Mouse (Mus musculus) lung, postnatal 0 days (tissue): Measurements from ENCODE around the gene Tns3. TPM values are rescaled to one million over a fixed set of nuclear protein-coding genes. Genes with fewer than 3 reads are reported as not detected.

Experiments
- ATAC-seq: fragments of 200-750 bp; cut with Nextera tagmentation; 2 replicates; pipeline ENCODE4 v1.8.0; 2017; ENCODE audit warnings: moderate library complexity
- DNase-seq: peaks from one replicate; pipeline ENCODE4 v3.0.0-alpha.2; 2016; ENCODE audit warnings: low spot score
- H3K27ac ChIP-seq: fragments of 300-500 bp; sonication (generic); 2 replicates; pipeline ENCODE4 v1.5.1; 2014; ENCODE audit warnings: antibody characterized with exemption, mild to moderate bottlenecking, low read length, mixed read lengths
- H3K27me3 ChIP-seq: fragments of 300-500 bp; sonication (generic); replicated peaks from 2 replicates; pipeline ENCODE4 v1.6.1; 2014; ENCODE audit warnings: low read length, mixed read lengths; ENCODE audit not compliant: insufficient read depth
- H3K36me3 ChIP-seq: fragments of 300-500 bp; sonication (generic); 2 replicates; pipeline ENCODE4 v1.6.1; 2014; ENCODE audit warnings: low read length, mixed read lengths; ENCODE audit not compliant: insufficient read depth
- H3K4me1 ChIP-seq: fragments of 300-500 bp; sonication (generic); 2 replicates; pipeline ENCODE4 v1.6.1; 2014; ENCODE audit warnings: antibody characterized with exemption, low read depth, low read length, mixed read lengths; ENCODE audit not compliant: insufficient read depth
- H3K4me2 ChIP-seq: fragments of 300-500 bp; sonication (generic); replicated peaks from 2 replicates; pipeline ENCODE4 v1.6.1; 2014; ENCODE audit warnings: low read depth, mild to moderate bottlenecking, low read length, moderate library complexity, mixed read lengths
- H3K4me3 ChIP-seq: fragments of 300-500 bp; sonication (generic); 2 replicates; pipeline ENCODE4 v1.5.1; 2014; ENCODE audit warnings: low read depth, low read length
- H3K9ac ChIP-seq: fragments of 300-500 bp; sonication (generic); replicated peaks from 2 replicates; pipeline ENCODE4 v1.6.1; 2014; ENCODE audit warnings: low read depth, mild to moderate bottlenecking
- H3K9me3 ChIP-seq: fragments of 300-500 bp; sonication (generic); 2 replicates; pipeline ENCODE4 v1.6.1; 2016; ENCODE audit warnings: low read length, mixed read lengths
- CTCF ChIP-seq: IDR thresholded peaks from 2 replicates; pipeline ENCODE4 v1.5.1; 2016; ENCODE audit warnings: antibody characterized with exemption, mild to moderate bottlenecking
- EP300 ChIP-seq: IDR thresholded peaks from 2 replicates; pipeline ENCODE4 v1.6.1; 2016; ENCODE audit warnings: antibody characterized with exemption, mild to moderate bottlenecking, control low read depth
- WGBS: fragments of 180-500 bp; shearing (Covaris S2); extraction: QIAGEN DNeasy Blood & Tissue Kit; methylation state at CpG from one replicate; pipeline ENCODE4 v1.1.7; 2014; 5-methylcytosine and 5-hydroxymethylcytosine counted together
- polyA plus RNA-seq: library from polyadenylated mRNA; unstranded; fragments of >200 nt; fragmentation: Nextera tagmentation; extraction: Ambion mirVana; gene quantifications from 2 replicates; pipeline ENCODE4 v1.2.1, GENCODE M21; 2015

The Tns3 gene
- polyA plus RNA-seq, 1 experiment from 2014 or later, result 34.9 TPM

- 55% methylated on average over 8 of the region's 8 CpGs for WGBS
- H3K4me3 ChIP-seq, result no peak overlapping the region
- no peak overlapping the region for H3K27ac ChIP-seq
- no peak for DNase-seq
- H3K27me3 ChIP-seq, result no peaks in the 10 kb centered on the region
- no peak for ATAC-seq
- peaks cover 20% of the 10 kb centered on the region; the same call in 1 of the 2 replicates for H3K36me3 ChIP-seq
- H3K4me1 ChIP-seq, result peaks cover 25% of the 10 kb centered on the region
- H3K9ac ChIP-seq, result no peak overlapping the region
- H3K4me2 ChIP-seq, result no peak overlapping the region
- TF ChIP-seq EP300, result no peak
- no peak for TF ChIP-seq CTCF
- no peaks in the 10 kb centered on the region for H3K9me3 ChIP-seq
Observed at GRCm38 (mm10) chr11:8493931-8494490, 170.3 kb downstream of the Tns3 start.

DNA sequence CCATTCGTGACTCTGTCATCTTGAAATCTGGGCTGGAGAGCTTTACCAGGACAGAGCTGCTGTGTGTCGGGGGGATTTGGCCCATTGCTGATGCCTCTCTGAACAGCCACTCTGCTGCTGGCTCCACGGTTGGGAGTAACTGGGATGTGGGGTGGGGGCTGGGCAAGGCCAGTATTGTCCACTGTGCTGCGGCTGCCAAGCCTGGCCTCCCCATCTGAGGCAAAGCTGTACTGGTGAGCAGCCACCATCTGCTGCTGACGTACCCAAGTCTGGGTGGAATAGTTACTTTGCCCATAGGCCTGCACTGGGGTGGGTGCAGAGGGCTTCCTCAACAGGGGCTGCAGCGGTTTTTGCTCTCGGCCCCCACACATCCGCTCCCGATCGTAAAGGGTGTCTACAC is 172.0 kb downstream of the Tns3 start:
- no peak for DNase-seq
- Histone ChIP-seq H3K9ac (no peak overlapping the region), H3K4me3 (no peak overlapping the region), H3K36me3 (peaks cover 20% of the 10 kb centered on the region; the same call in 1 of the 2 replicates), H3K9me3 (no peaks in the 10 kb centered on the region), H3K4me2 (no peak overlapping the region), H3K4me1 (peaks cover 19% of the 10 kb centered on the region), H3K27me3 (no peaks in the 10 kb centered on the region), H3K27ac (no peak overlapping the region)
- 92% methylated on average over 10 of the region's 10 CpGs for WGBS
- no peak for ATAC-seq
- TF ChIP-seq CTCF (no peak), EP300 (no peak)

GRCm38 (mm10) chr11:8488248-8488647 is 176.1 kb downstream of the Tns3 start:
- peaks cover 20% of the 10 kb centered on the region; the same call in 1 of the 2 replicates for H3K36me3 ChIP-seq
- WGBS, result 69% methylated on average over 6 of the region's 6 CpGs
- no peak overlapping the region for H3K4me3 ChIP-seq
- no peak overlapping the region for H3K27ac ChIP-seq
- no peak for ATAC-seq
- H3K27me3 ChIP-seq, result no peaks in the 10 kb centered on the region
- H3K9me3 ChIP-seq, result no peaks in the 10 kb centered on the region
- H3K4me2 ChIP-seq, result no peak overlapping the region
- no peak overlapping the region for H3K9ac ChIP-seq
- peaks cover 12% of the 10 kb centered on the region; the same call in 1 of the 2 replicates for H3K4me1 ChIP-seq
- TF ChIP-seq CTCF, result no peak
- no peak for TF ChIP-seq EP300
- no peak for DNase-seq

- Histone ChIP-seq H3K27me3 (no peaks in the 10 kb centered on the region), H3K4me2 (no peak overlapping the region), H3K36me3 (0 out of 2 replicates have a peak, but pooled peaks cover 8% of the 10 kb centered on the region), H3K9ac (no peak overlapping the region), H3K4me3 (no peak overlapping the region), H3K4me1 (peaks cover 28% of the 10 kb centered on the region), H3K9me3 (no peaks in the 10 kb centered on the region), H3K27ac (no peak overlapping the region)
- ATAC-seq (no peak), DNase-seq (no peak)
- 68% methylated on average over 4 of the region's 4 CpGs for whole genome bisulfite sequencing
- no peak for TF ChIP-seq EP300
- no peak for TF ChIP-seq CTCF
Observed at GRCm38 (mm10) chr11:8486552-8486951, 177.8 kb downstream of the Tns3 start.

- Histone ChIP-seq H3K4me3 (no peak overlapping the region), H3K27ac (no peak overlapping the region), H3K4me1 (peaks cover 29% of the 10 kb centered on the region), H3K9me3 (no peaks in the 10 kb centered on the region), H3K4me2 (no peak overlapping the region), H3K9ac (no peak overlapping the region), H3K27me3 (no peaks in the 10 kb centered on the region), H3K36me3 (no peaks in the 10 kb centered on the region)
- ATAC-seq (no peak), DNase-seq (no peak)
- TF ChIP-seq CTCF (no peak), EP300 (no peak)
- 83% methylated on average over 4 of the region's 4 CpGs for WGBS
Observed at GRCm38 (mm10) chr11:8484538-8484937, 179.8 kb downstream of the Tns3 start.

DNA sequence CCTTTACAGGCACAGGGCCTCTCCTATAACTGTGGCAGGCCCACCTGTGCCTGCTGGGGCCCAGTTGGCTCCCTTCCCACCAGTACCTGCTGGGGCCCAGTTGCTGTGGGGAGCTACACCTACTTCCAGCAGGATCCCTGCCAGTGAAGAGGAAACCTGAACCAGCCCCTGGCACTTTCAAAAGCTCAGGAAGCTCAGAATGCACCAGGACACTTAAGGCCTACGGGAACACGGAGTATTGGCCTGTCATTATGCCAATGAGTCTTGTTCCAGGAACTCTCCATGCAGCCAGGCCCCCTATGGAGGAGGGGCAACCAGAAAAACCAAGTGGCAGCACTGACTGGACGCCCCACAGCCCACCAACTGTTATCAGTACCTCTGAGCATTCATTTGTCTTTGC is 181.6 kb downstream of the Tns3 start:
- WGBS, result 13% methylated on average over 3 of the region's 3 CpGs
- TF ChIP-seq CTCF (no peak), EP300 (no peak)
- no peak overlapping the region for H3K4me2 ChIP-seq
- peak; percentile 65 for ATAC-seq
- no peak overlapping the region for H3K4me3 ChIP-seq
- peaks cover 12% of the 10 kb centered on the region for H3K36me3 ChIP-seq
- H3K27ac ChIP-seq, result peak overlapping the region; percentile 51
- H3K27me3 ChIP-seq, result no peaks in the 10 kb centered on the region
- peak; percentile 63 for DNase-seq
- H3K4me1 ChIP-seq, result peaks cover 29% of the 10 kb centered on the region
- H3K9ac ChIP-seq, result no peak overlapping the region
- no peaks in the 10 kb centered on the region for H3K9me3 ChIP-seq
